Comparison of ENCODE assay signal across 8 mouse cellular contexts in genomic region chr13:43684499-43684994, GRCm38 (mm10).
A peak's percentile ranks its signal among the peaks of the same experiment; 100 is the strongest.
DNase-seq lines count a peak whose midpoint lies in the region; ATAC-seq and TF ChIP-seq lines count a peak whose summit lies in the region.

No protein-coding gene starts in this region.

- no peaks in the 10 kb centered on the region for H3K79me2 ChIP-seq in heart, adult 2 months (replicated peaks; ENCODE audit: control insufficient read depth, insufficient read depth, low read length)

- no peak overlapping the region for H3K9ac ChIP-seq in heart, adult 2 months (ENCODE audit: low read depth, low read length)
- H3K9ac ChIP-seq in kidney, embryonic 14.5 days (ENCODE audit: low read depth, low read length), result no peak overlapping the region

- H3K27ac ChIP-seq in heart, adult 2 months, result no peak overlapping the region
- peak overlapping the region; percentile 43; the same call in 1 of the 2 replicates for H3K27ac ChIP-seq in kidney, embryonic 14.5 days (ENCODE audit: low read depth, low read length)

- TF ChIP-seq CTCF in lung, adult 2 months (IDR thresholded peaks at IDR 0.05; ENCODE audit: insufficient read depth, low read length), result no peak
- TF ChIP-seq CTCF in heart, adult 2 months (IDR thresholded peaks at IDR 0.05), result no peak

- no peaks in the 10 kb centered on the region for H3K36me3 ChIP-seq in heart, adult 2 months (ENCODE audit: control insufficient read depth, insufficient read depth, low read length)
- no peaks in the 10 kb centered on the region for H3K36me3 ChIP-seq in kidney, embryonic 14.5 days (ENCODE audit: control insufficient read depth, insufficient read depth, low read length)

- no peaks in the 10 kb centered on the region for H3K27me3 ChIP-seq in heart, adult 2 months (ENCODE audit: control insufficient read depth, insufficient read depth, low read length)
- H3K27me3 ChIP-seq in kidney, embryonic 14.5 days (ENCODE audit: control insufficient read depth, insufficient read depth, low read length), result no peaks in the 10 kb centered on the region

- ATAC-seq in cerebellum, adult (ENCODE audit: insufficient number of reproducible peaks, low FRiP score, low TSS enrichment), result peak; percentile 87
- ATAC-seq in kidney, embryonic 14.5 days (ENCODE audit: low FRiP score, low TSS enrichment), result peak; percentile 91

- no peaks in the 10 kb centered on the region for H3K4me1 ChIP-seq in lung, adult 2 months (ENCODE audit: control insufficient read depth, insufficient read depth, low read length)
- H3K4me1 ChIP-seq in heart, adult 2 months (ENCODE audit: control insufficient read depth, insufficient read depth, low read length), result peaks cover 3% of the 10 kb centered on the region
- H3K4me1 ChIP-seq in kidney, embryonic 14.5 days (ENCODE audit: control insufficient read depth, insufficient read depth, low read length), result no peaks in the 10 kb centered on the region

- WGBS in lung, adult 2 months, result 31% methylated on average over 8 of the region's 8 CpGs
- 37% methylated on average over 8 of the region's 8 CpGs for WGBS in heart, adult 2 months
- WGBS in kidney, embryonic 14.5 days, result 37% methylated on average over 8 of the region's 8 CpGs

- DNase-seq in lung, adult 18-20 months, result peak; percentile 7 to 9
- no peak for DNase-seq in lung, adult 2 months
- peak; percentile 49 to 58 for DNase-seq in heart, adult 2 months
- peak; percentile 21 for DNase-seq in lung, postnatal 25 days (ENCODE audit: low spot score)
- no peak for DNase-seq in T-cell, adult 2 months (ENCODE audit: low spot score)
- DNase-seq in thymus, postnatal 10 days (ENCODE audit: low spot score in 2 of 2), result no peak

- H3K4me2 ChIP-seq in kidney, embryonic 14.5 days (replicated peaks; ENCODE audit: low read depth, low read length), result no peak overlapping the region

- TF ChIP-seq POLR2A in lung, adult 2 months (IDR thresholded peaks at IDR 0.05; ENCODE audit: borderline replicate concordance, extremely low read depth, low read depth, low read length), result no peak
- TF ChIP-seq POLR2A in heart, adult 2 months (IDR thresholded peaks at IDR 0.05; ENCODE audit: insufficient read depth, low read depth, low read length), result no peak

- no peak overlapping the region for H3K4me3 ChIP-seq in lung, adult 2 months (replicated peaks; ENCODE audit: extremely low read depth, low read depth, low read length)
- no peak overlapping the region for H3K4me3 ChIP-seq in heart, adult 2 months
- no peak overlapping the region for H3K4me3 ChIP-seq in kidney, embryonic 14.5 days (ENCODE audit: low read length)

- intact Hi-C loops in heart, adult 2 months (cut with DNase I), result no loop called here

- peak; percentile 67; the same call in 1 of the 2 replicates for TF ChIP-seq EP300 in heart, adult 2 months (IDR thresholded peaks at IDR 0.05; ENCODE audit: insufficient read depth, low read depth, low read length)

- H3K9me3 ChIP-seq in kidney, embryonic 14.5 days (ENCODE audit: control insufficient read depth, low read length), result no peaks in the 10 kb centered on the region

Comparison
In these comparisons a context has a peak if more than half of its experiments do, and no peak if none do; other contexts are left out.
1. DNase-seq: peak in lung, adult 18-20 months (2 of 2), heart, adult 2 months (2 of 2) and lung, postnatal 25 days (single experiment); none in lung, adult 2 months (single experiment), T-cell, adult 2 months (single experiment) and thymus, postnatal 10 days (0 of 2).